Comparison of ENCODE assay signal across 17 mouse cellular contexts in genomic region chr19:5621884-5622283, GRCm38 (mm10). TPM values are rescaled to one million over a fixed set of nuclear protein-coding genes. Genes with fewer than 3 reads are reported as not detected.
DNase-seq lines count a peak whose midpoint lies in the region; ATAC-seq lines count a peak whose summit lies in the region.
"Had no signal": no experiment of that assay in that cellular context is flagged by ENCODE, and none has a peak within 500 bp of the region (broad histone marks: within the 10 kb centered on the region; RNA-seq: fewer than 3 reads in every experiment).

No protein-coding gene starts in this region.

- H3K9ac ChIP-seq in forebrain, embryonic 13.5 days: no peak overlapping the region
- H3K9ac ChIP-seq: embryonic facial prominence, embryonic 12.5 days had no signal

- DNase-seq in kidney, postnatal 4 days: no peak
- no peak for DNase-seq in heart, adult 9 months (ENCODE audit: low spot score in 2 of 2)
- DNase-seq: adrenal gland, adult 2 months; adrenal gland, postnatal 10 days; adrenal gland, postnatal 25 days; cerebellum, adult 11-12 months; cerebellum, adult 2 months; cerebellum, adult 9-10 months; cerebellum, postnatal 10 days; cerebellum, postnatal 25 days had no signal

- no peaks in the 10 kb centered on the region for H3K9me3 ChIP-seq in forebrain, embryonic 13.5 days (replicated peaks)
- H3K9me3 ChIP-seq: embryonic facial prominence, embryonic 10.5 days; embryonic facial prominence, embryonic 12.5 days had no signal

- no peaks in the 10 kb centered on the region for H3K36me3 ChIP-seq in forebrain, embryonic 13.5 days (ENCODE audit: poor library complexity, severe bottlenecking)
- H3K36me3 ChIP-seq: embryonic facial prominence, embryonic 10.5 days; embryonic facial prominence, embryonic 12.5 days had no signal

- no peak overlapping the region for H3K4me2 ChIP-seq in forebrain, embryonic 13.5 days
- H3K4me2 ChIP-seq: embryonic facial prominence, embryonic 12.5 days had no signal

- 0 out of 2 replicates have a peak, but pooled peaks cover 3% of the 10 kb centered on the region for H3K27me3 ChIP-seq in forebrain, embryonic 13.5 days
- H3K27me3 ChIP-seq: embryonic facial prominence, embryonic 12.5 days had no signal

- no peak overlapping the region for H3K27ac ChIP-seq in forebrain, embryonic 13.5 days
- H3K27ac ChIP-seq: embryonic facial prominence, embryonic 10.5 days; embryonic facial prominence, embryonic 12.5 days had no signal

- no peak overlapping the region for H3K4me3 ChIP-seq in forebrain, embryonic 13.5 days
- H3K4me3 ChIP-seq: embryonic facial prominence, embryonic 10.5 days; embryonic facial prominence, embryonic 12.5 days had no signal

- 92% methylated on average over 5 of the region's 5 CpGs for WGBS in forebrain, embryonic 13.5 days

- no peaks in the 10 kb centered on the region for H3K4me1 ChIP-seq in forebrain, embryonic 13.5 days
- H3K4me1 ChIP-seq: embryonic facial prominence, embryonic 10.5 days; embryonic facial prominence, embryonic 12.5 days had no signal

- peak; percentile 69 for ATAC-seq in granulocyte monocyte progenitor cell, adult 5-6 weeks (replicated peaks; ENCODE audit: poor library complexity, severe bottlenecking)
- 0 out of 2 replicates have a peak, but pooled peaks have one; percentile 45 for ATAC-seq in megakaryocyte, adult 5-6 weeks (ENCODE audit: poor library complexity, severe bottlenecking)
- no peak for ATAC-seq in forebrain, embryonic 13.5 days
- ATAC-seq: forebrain, embryonic 14.5 days; forebrain, embryonic 16.5 days had no signal

RNA-seq across cellular contexts. Expression of gene Kat5, which starts 11.8 kb away (rescaled TPM):
- 27.9 and 52.2 TPM in 2 replicates for total RNA-seq in granulocyte monocyte progenitor cell, adult 5-6 weeks (2014; fragmentation: Nextera tagmentation)
- 60.2 and 82.3 TPM in 2 replicates for total RNA-seq in granulocyte monocyte progenitor cell, adult 5-6 weeks (2017)
- total RNA-seq in megakaryocyte, adult 5-6 weeks (2015): 34.2 and 47.8 TPM in 2 replicates
- total RNA-seq in megakaryocyte, adult 5-6 weeks (2017): 69.4 and 73.9 TPM in 2 replicates
- polyA plus RNA-seq in forebrain, embryonic 13.5 days (2015; fragmentation: Nextera tagmentation; extraction: Ambion mirVana): 72.7 and 80.7 TPM in 2 replicates

RNA-seq across cellular contexts. Expression of gene Rela, which starts 15.4 kb away (rescaled TPM):
- total RNA-seq in granulocyte monocyte progenitor cell, adult 5-6 weeks (2014; fragmentation: Nextera tagmentation): 37.1 and 46.4 TPM in 2 replicates
- 25.4 and 31.7 TPM in 2 replicates for total RNA-seq in granulocyte monocyte progenitor cell, adult 5-6 weeks (2017)
- total RNA-seq in megakaryocyte, adult 5-6 weeks (2015): 51.9 and 56.6 TPM in 2 replicates
- total RNA-seq in megakaryocyte, adult 5-6 weeks (2017): 46.1 and 47.8 TPM in 2 replicates
- polyA plus RNA-seq in forebrain, embryonic 13.5 days (2015; fragmentation: Nextera tagmentation; extraction: Ambion mirVana): 33.4 and 34.4 TPM in 2 replicates

RNA-seq across cellular contexts. Expression of gene Rnaseh2c, which starts 20.2 kb away (rescaled TPM):
- total RNA-seq in granulocyte monocyte progenitor cell, adult 5-6 weeks (2014; fragmentation: Nextera tagmentation): 78.4 and 114 TPM in 2 replicates
- 37.7 and 140 TPM in 2 replicates for total RNA-seq in granulocyte monocyte progenitor cell, adult 5-6 weeks (2017)
- 116 and 125 TPM in 2 replicates for total RNA-seq in megakaryocyte, adult 5-6 weeks (2015)
- total RNA-seq in megakaryocyte, adult 5-6 weeks (2017): 94.6 and 136 TPM in 2 replicates
- 146 and 170 TPM in 2 replicates for polyA plus RNA-seq in forebrain, embryonic 13.5 days (2015; fragmentation: Nextera tagmentation; extraction: Ambion mirVana)

RNA-seq across cellular contexts. Expression of gene Sipa1, which starts 41.6 kb away (rescaled TPM):
- total RNA-seq in granulocyte monocyte progenitor cell, adult 5-6 weeks (2014; fragmentation: Nextera tagmentation): 56.8 and 65.9 TPM in 2 replicates
- 17.3 and 20.8 TPM in 2 replicates for total RNA-seq in granulocyte monocyte progenitor cell, adult 5-6 weeks (2017)
- total RNA-seq in megakaryocyte, adult 5-6 weeks (2015): 50.8 and 65.8 TPM in 2 replicates
- 50.1 and 78.7 TPM in 2 replicates for total RNA-seq in megakaryocyte, adult 5-6 weeks (2017)
- polyA plus RNA-seq in forebrain, embryonic 13.5 days (2015; fragmentation: Nextera tagmentation; extraction: Ambion mirVana): 9.4 and 11.0 TPM in 2 replicates

RNA-seq across cellular contexts. Expression of gene Ap5b1, which starts 54.1 kb away (rescaled TPM):
- 5.7 and 17.5 TPM in 2 replicates for total RNA-seq in granulocyte monocyte progenitor cell, adult 5-6 weeks (2014; fragmentation: Nextera tagmentation)
- 7.5 and 10.4 TPM in 2 replicates for total RNA-seq in granulocyte monocyte progenitor cell, adult 5-6 weeks (2017)
- 18.3 and 23.2 TPM in 2 replicates for total RNA-seq in megakaryocyte, adult 5-6 weeks (2015)
- total RNA-seq in megakaryocyte, adult 5-6 weeks (2017): 16.4 and 22.5 TPM in 2 replicates
- 1.4 and 1.7 TPM in 2 replicates for polyA plus RNA-seq in forebrain, embryonic 13.5 days (2015; fragmentation: Nextera tagmentation; extraction: Ambion mirVana)
